Mouse (Mus musculus): Measurements from ENCODE around the gene Gm42791. TPM values are rescaled to one million over a fixed set of nuclear protein-coding genes. Genes with fewer than 3 reads are reported as not detected.
A peak's percentile ranks its signal among the peaks of the same experiment; 100 is the strongest.

Gm42791 gene
- polyA plus RNA-seq, 1 experiment from 2014 or later = 5.8 TPM

GRCm38 (mm10) chr5:148854166-148854565 is 140.8 kb downstream of the Gm42791 start:
- Histone ChIP-seq H3K27me3 (replicated peaks; ENCODE audit: control insufficient read depth, insufficient read depth, low read length) (no peaks in the 10 kb centered on the region), H3K4me2 (ENCODE audit: low read length) (no peak overlapping the region), H3K27ac (ENCODE audit: low read length) (no peak overlapping the region; the same call in 1 of the 2 replicates), H3K4me3 (replicated peaks; ENCODE audit: low read length) (no peak overlapping the region), H3K4me1 (replicated peaks; ENCODE audit: control insufficient read depth, insufficient read depth, low read length) (peaks cover 5% of the 10 kb centered on the region; the same call in 1 of the 2 replicates), H3K9ac (replicated peaks; ENCODE audit: low read depth, low read length) (no peak overlapping the region), H3K36me3 (ENCODE audit: control insufficient read depth, insufficient read depth) (no peaks in the 10 kb centered on the region), H3K9me3 (ENCODE audit: control insufficient read depth, low read length) (peaks cover 3% of the 10 kb centered on the region; the same call in 1 of the 2 replicates)
- ATAC-seq = peak; percentile 81
- 26% methylated on average over 5 of the region's 5 CpGs for WGBS

GRCm38 (mm10) chr5:148849516-148849915 is 145.4 kb downstream of the Gm42791 start:
- WGBS = 67% methylated on average over 6 of the region's 6 CpGs
- H3K4me3 ChIP-seq (replicated peaks; ENCODE audit: low read length) = no peak overlapping the region

GRCm38 (mm10) chr5:148847032-148847431 is 147.9 kb downstream of the Gm42791 start:
- Histone ChIP-seq H3K4me3 (replicated peaks; ENCODE audit: low read length) (no peak overlapping the region), H3K4me1 (replicated peaks; ENCODE audit: control insufficient read depth, insufficient read depth, low read length) (no peaks in the 10 kb centered on the region), H3K27me3 (replicated peaks; ENCODE audit: control insufficient read depth, insufficient read depth, low read length) (no peaks in the 10 kb centered on the region), H3K27ac (ENCODE audit: low read length) (no peak overlapping the region), H3K36me3 (ENCODE audit: control insufficient read depth, insufficient read depth) (no peaks in the 10 kb centered on the region), H3K9me3 (ENCODE audit: control insufficient read depth, low read length) (peaks cover 3% of the 10 kb centered on the region; the same call in 1 of the 2 replicates), H3K4me2 (ENCODE audit: low read length) (no peak overlapping the region), H3K9ac (replicated peaks; ENCODE audit: low read depth, low read length) (no peak overlapping the region)
- no peak for ATAC-seq
- WGBS = 97% methylated on average over 5 of the region's 5 CpGs

More at GRCm38 (mm10) chr5:148849516-148849915, 145.4 kb downstream of the Gm42791 start:
- Histone ChIP-seq H3K4me2 (ENCODE audit: low read length) (no peak overlapping the region), H3K27ac (ENCODE audit: low read length) (no peak overlapping the region), H3K9me3 (ENCODE audit: control insufficient read depth, low read length) (peaks cover 3% of the 10 kb centered on the region; the same call in 1 of the 2 replicates), H3K4me1 (replicated peaks; ENCODE audit: control insufficient read depth, insufficient read depth, low read length) (peaks cover 5% of the 10 kb centered on the region; the same call in 1 of the 2 replicates), H3K9ac (replicated peaks; ENCODE audit: low read depth, low read length) (no peak overlapping the region), H3K27me3 (replicated peaks; ENCODE audit: control insufficient read depth, insufficient read depth, low read length) (no peaks in the 10 kb centered on the region), H3K36me3 (ENCODE audit: control insufficient read depth, insufficient read depth) (no peaks in the 10 kb centered on the region)
- ATAC-seq = no peak

Other genes starting within 250 kb of the Gm42791 start
- 39.6 and 44.3 TPM in 2 replicates for gene Katnal1, start 65.8 kb downstream of the Gm42791 start, polyA plus RNA-seq (2015; fragmentation: Nextera tagmentation; extraction: Ambion mirVana)
- gene Uspl1, start 189.2 kb upstream of the Gm42791 start, polyA plus RNA-seq (2015; fragmentation: Nextera tagmentation; extraction: Ambion mirVana) = 56.0 and 57.8 TPM in 2 replicates
- gene Hmgb1, start 189.3 kb upstream of the Gm42791 start, polyA plus RNA-seq (2015; fragmentation: Nextera tagmentation; extraction: Ambion mirVana) = 1,084 and 1,214 TPM in 2 replicates

All from forebrain, embryonic 16.5 days (tissue).